ENCODE assay signal across 35 mouse cellular contexts in the genomic region with DNA sequence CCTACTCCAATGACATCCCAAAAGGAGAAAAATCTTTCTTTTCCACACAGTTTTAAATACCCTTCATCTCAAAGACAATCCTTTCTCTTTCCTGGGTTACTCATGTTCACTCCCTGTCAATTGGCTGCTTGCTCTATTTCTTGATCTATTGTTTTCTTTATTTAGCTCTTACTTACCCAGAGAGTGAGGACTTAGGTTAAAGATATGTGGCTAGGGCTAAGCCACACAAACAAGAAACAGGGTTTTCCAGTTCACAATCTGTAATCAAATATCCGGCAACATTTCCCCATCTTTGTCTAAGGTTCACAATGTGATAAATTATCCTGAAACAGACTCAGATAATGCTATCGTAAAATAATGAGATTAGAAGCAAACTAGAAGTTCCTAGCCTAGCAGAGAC.
"Had no signal": no experiment of that assay in that cellular context is flagged by ENCODE, and none has a peak within 500 bp of the region (broad histone marks: within the 10 kb centered on the region; RNA-seq: fewer than 3 reads in every experiment).

No protein-coding gene starts in this region.

- H3K4me1 ChIP-seq: heart, embryonic 10.5 days; heart, embryonic 12.5 days; heart, embryonic 13.5 days; heart, embryonic 15.5 days; hindbrain, embryonic 10.5 days; hindbrain, embryonic 12.5 days; hindbrain, embryonic 13.5 days; hindbrain, embryonic 15.5 days; intestine, embryonic 15.5 days; kidney, embryonic 15.5 days had no signal

- H3K36me3 ChIP-seq: heart, embryonic 10.5 days; heart, embryonic 12.5 days; heart, embryonic 13.5 days; heart, embryonic 15.5 days; hindbrain, embryonic 10.5 days; hindbrain, embryonic 12.5 days; hindbrain, embryonic 13.5 days; hindbrain, embryonic 15.5 days; intestine, embryonic 15.5 days; kidney, embryonic 15.5 days had no signal

- H3K9me3 ChIP-seq: heart, embryonic 10.5 days; heart, embryonic 12.5 days; heart, embryonic 13.5 days; heart, embryonic 15.5 days; hindbrain, embryonic 10.5 days; hindbrain, embryonic 12.5 days; hindbrain, embryonic 13.5 days; hindbrain, embryonic 15.5 days; intestine, embryonic 15.5 days; kidney, embryonic 15.5 days had no signal

- H3K4me2 ChIP-seq: heart, embryonic 11.5 days; heart, embryonic 12.5 days; heart, embryonic 13.5 days; heart, embryonic 15.5 days; hindbrain, embryonic 12.5 days; hindbrain, embryonic 13.5 days; hindbrain, embryonic 14.5 days; hindbrain, embryonic 15.5 days; intestine, embryonic 15.5 days; kidney, embryonic 15.5 days had no signal

- H3K27me3 ChIP-seq: heart, embryonic 12.5 days; heart, embryonic 13.5 days; heart, embryonic 15.5 days; hindbrain, embryonic 12.5 days; hindbrain, embryonic 13.5 days; hindbrain, embryonic 15.5 days; intestine, embryonic 15.5 days; kidney, embryonic 15.5 days had no signal

- H3K9ac ChIP-seq: heart, embryonic 12.5 days; heart, embryonic 13.5 days; heart, embryonic 15.5 days; hindbrain, embryonic 12.5 days; hindbrain, embryonic 13.5 days; hindbrain, embryonic 14.5 days; hindbrain, embryonic 15.5 days; intestine, embryonic 15.5 days; kidney, embryonic 15.5 days had no signal

- H3K4me3 ChIP-seq: heart, embryonic 10.5 days; heart, embryonic 12.5 days; heart, embryonic 13.5 days; heart, embryonic 15.5 days; hindbrain, embryonic 10.5 days; hindbrain, embryonic 12.5 days; hindbrain, embryonic 13.5 days; hindbrain, embryonic 15.5 days; intestine, embryonic 15.5 days; kidney, embryonic 15.5 days; layer of hippocampus, adult 2 months had no signal

- DNase-seq: heart, postnatal 10 days; heart, postnatal 14 days; heart, postnatal 36 days; heart, postnatal 4 days; kidney, adult 11 months; kidney, adult 18-20 months; kidney, adult 2 months; kidney, adult 8-10 months; kidney, adult 9 months; kidney, postnatal 10 days; kidney, postnatal 14 days; kidney, postnatal 25 days; kidney, postnatal 36 days; kidney, postnatal 4 days; layer of hippocampus, adult 9-11 months; layer of hippocampus, postnatal 36 days had no signal

- H3K27ac ChIP-seq: heart, embryonic 10.5 days; heart, embryonic 13.5 days; heart, embryonic 15.5 days; hindbrain, embryonic 10.5 days; hindbrain, embryonic 12.5 days; hindbrain, embryonic 13.5 days; hindbrain, embryonic 14.5 days; hindbrain, embryonic 15.5 days; hindbrain, postnatal 0 days; intestine, embryonic 15.5 days; kidney, embryonic 15.5 days; kidney, postnatal 0 days; layer of hippocampus, adult 2 months had no signal

- ATAC-seq: hindbrain, embryonic 16.5 days; hindbrain, postnatal 0 days; inflammation-experienced regulatory T-cells, adult 6 months; intestine, embryonic 15.5 days; intestine, embryonic 16.5 days; intestine, postnatal 0 days had no signal
